Mouse (Mus musculus) bone marrow macrophage, adult 2 months (primary cell): ENCODE measurements around the gene Zfp932. TPM values are rescaled to one million over a fixed set of nuclear protein-coding genes. Genes with fewer than 3 reads are reported as not detected.
"Not testable (repeated sequence)": the region's sequence is repeated elsewhere in the genome, so short reads cannot be mapped to it uniquely, and the experiment has no call there.

Experiments used
- H3K27ac ChIP-seq: 2 replicates; pipeline ENCODE4 v1.5.1; 2012; ENCODE audit warnings: low read depth, low read length; ENCODE audit not compliant: insufficient read depth
- H3K4me1 ChIP-seq: 2 replicates; pipeline ENCODE4 v1.6.1; 2012; ENCODE audit warnings: low read length; ENCODE audit not compliant: control insufficient read depth, insufficient read depth
- H3K4me3 ChIP-seq: 2 replicates; pipeline ENCODE4 v1.5.1; 2012; ENCODE audit warnings: mild to moderate bottlenecking, low read length, moderate library complexity; ENCODE audit not compliant: insufficient read depth
- CTCF ChIP-seq: IDR thresholded peaks from 2 replicates; pipeline ENCODE4 v1.5.1; 2012; ENCODE audit warnings: low read depth, mild to moderate bottlenecking, low read length, moderate library complexity
- POLR2A ChIP-seq: IDR thresholded peaks from 2 replicates; pipeline ENCODE4 v1.6.1; 2012; ENCODE audit warnings: mild to moderate bottlenecking, low read depth, low read length, borderline replicate concordance
- polyA plus RNA-seq: library from polyadenylated mRNA; stranded (reverse); fragments of >200 nt; gene quantifications from 2 replicates; pipeline ENCODE4 v1.2.4, GENCODE M21; 2012; ENCODE audit not compliant: missing spikeins, insufficient read depth, insufficient read length

Gene Zfp932
- 13.6 and 20.8 TPM in 2 replicates for polyA plus RNA-seq

DNA sequence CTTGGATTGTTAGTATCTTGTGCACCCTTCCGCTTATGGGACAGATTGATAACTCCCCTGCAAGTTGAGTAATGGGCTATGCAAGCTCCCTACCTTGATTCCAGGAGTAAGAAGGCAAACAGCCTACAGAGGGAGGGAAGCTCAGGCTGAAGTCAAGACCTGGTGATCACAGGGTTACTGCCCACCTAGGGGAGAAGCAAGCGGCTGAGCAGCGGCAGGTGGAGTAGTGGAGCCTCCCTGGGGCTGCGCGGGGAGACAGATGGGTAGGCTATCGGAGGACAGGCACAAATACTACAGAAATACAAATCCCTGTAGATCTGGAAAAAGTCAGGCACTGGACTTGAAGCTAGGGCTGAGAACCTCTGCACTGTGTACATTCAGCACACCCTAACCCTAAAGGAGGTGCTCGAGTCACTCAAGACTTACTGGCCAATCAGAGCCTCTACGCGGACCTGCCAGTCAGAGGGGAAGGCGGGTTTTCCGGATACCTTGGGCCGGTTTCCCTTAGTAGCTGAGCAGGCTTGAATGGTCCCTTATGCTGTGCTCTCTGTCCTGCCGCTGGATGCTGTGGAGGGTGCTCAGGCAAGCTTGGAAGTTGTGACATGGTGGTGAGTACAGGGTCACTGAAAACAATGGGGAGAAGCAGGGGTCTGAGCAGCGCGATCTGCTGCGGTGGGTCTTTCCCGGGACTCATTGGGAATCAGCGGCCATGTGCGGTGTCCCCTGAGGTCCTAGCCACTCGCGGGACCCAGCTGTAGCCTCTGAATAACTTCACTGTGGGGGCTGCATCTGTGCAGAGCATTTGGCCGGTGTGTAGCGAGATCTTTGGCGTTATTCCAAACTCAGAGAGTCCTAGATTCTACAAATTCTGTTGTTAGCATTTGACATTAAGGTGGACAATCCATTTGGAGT, at the start of gene Zfp932:
TSS of gene Zfp932 (plus strand) at position 496 of the 912 bp plus-strand sequence.
- not testable (repeated sequence) for H3K4me1 ChIP-seq, H3K4me3 ChIP-seq, H3K27ac ChIP-seq

DNA sequence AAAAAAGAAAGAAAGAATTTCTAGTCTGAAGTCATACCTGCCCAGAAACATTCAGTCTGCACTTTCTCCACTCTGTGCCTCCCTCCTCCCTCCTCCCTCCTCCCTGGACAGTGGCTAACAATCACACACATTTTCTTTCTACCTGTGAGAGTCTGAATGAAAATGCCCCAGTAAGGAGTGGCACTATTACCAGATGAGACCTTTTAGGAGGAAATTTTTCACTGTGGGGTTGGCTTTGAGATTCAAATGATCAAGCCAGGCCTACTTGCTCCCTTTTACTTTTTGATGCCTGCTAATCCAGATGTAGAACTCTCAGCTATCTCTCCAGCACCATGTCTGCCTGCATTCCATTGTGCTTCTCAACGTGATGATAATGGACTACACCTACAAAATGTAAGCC, 46.0 kb upstream of the Zfp932 start:
- no peak overlapping the region for H3K4me3 ChIP-seq
- H3K4me1 ChIP-seq: no peaks in the 10 kb centered on the region
- TF ChIP-seq POLR2A (no peak), CTCF (no peak)
- H3K27ac ChIP-seq: no peak overlapping the region

DNA sequence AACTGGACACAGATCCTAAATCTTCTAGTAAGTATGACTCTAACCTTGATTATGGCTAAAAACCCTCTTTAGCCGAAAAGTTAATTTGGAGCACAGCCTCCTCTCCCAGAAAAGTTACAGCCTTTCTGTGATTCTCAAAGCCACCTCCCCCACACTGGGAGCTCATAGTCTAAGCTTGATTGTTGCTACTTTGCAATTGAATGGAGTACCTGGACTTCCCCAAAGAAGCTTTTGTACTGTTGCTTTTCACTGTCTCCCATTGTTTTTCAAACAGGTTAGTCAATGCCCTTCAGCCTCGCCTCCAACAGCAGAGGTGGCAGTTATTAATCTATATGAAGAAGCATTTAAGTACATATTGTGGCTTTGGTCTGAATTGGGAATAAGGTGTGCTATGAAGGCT, 15.6 kb upstream of the Zfp932 start:
- not testable (repeated sequence) for H3K4me3 ChIP-seq, H3K4me1 ChIP-seq, H3K27ac ChIP-seq

DNA sequence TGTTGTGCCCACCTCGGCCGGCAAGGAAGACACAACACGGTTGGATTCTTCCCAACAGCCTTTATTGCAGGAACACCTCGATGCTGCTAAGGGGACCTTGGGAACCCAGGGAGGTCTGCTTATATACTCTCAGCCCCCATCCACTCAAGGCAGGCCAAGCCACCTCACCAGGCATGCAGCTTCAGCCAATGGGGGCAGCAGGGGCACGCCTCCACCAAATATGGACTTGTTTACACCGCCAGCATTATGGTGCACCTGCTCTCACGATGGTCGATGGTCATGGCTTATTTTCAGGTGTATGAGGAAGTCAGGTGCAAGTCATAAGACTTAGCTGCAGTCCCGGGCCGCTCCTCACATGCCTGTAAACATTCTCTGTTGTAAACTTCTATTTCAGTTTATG, 860 bp upstream of the Zfp932 start:
- H3K4me3 ChIP-seq, H3K4me1 ChIP-seq, H3K27ac ChIP-seq: not testable (repeated sequence)

DNA sequence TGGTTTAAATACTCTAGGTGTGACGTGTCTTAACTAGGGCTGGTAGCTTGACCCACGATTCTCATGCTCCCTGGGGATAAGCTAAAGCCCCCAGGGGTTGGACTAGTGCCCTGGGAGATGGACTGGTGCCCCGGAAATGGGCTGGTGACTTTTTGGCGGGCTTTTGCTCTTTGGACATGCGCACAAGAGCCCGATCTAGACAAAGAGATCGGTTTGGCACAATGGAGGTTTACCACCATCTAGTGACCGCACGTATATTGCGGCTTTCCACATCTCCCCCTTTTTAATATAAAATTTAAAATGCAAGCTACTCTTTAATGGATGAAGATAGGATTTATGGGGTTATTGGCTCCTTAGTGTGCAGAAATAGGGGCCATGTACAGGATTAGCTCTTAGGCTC, 19.5 kb downstream of the Zfp932 start:
- not testable (repeated sequence) for H3K4me3 ChIP-seq, H3K27ac ChIP-seq, H3K4me1 ChIP-seq

DNA sequence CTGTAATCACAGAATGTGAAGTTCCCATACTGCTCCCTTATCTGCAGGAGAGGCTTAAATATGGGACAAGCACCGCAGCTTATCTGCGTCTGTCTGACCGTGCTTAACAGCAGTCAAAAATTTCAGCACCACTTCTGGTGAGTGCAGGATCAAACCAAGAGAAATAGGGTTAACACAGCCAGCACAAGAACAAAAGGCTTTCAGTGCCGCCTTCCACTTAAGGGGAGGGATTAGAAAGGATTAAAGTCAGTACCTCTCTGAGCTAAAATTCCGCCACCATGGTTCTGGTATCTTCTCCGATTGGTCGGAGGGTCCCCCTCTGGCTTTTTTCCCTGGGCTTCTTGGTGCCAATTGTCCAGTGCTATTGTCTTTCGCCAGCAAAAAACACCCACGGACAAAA, 27.0 kb downstream of the Zfp932 start:
- Histone ChIP-seq H3K4me3 (no peak overlapping the region), H3K4me1 (no peaks in the 10 kb centered on the region), H3K27ac (no peak overlapping the region)
- TF ChIP-seq CTCF: no peak
- no peak for TF ChIP-seq POLR2A

DNA sequence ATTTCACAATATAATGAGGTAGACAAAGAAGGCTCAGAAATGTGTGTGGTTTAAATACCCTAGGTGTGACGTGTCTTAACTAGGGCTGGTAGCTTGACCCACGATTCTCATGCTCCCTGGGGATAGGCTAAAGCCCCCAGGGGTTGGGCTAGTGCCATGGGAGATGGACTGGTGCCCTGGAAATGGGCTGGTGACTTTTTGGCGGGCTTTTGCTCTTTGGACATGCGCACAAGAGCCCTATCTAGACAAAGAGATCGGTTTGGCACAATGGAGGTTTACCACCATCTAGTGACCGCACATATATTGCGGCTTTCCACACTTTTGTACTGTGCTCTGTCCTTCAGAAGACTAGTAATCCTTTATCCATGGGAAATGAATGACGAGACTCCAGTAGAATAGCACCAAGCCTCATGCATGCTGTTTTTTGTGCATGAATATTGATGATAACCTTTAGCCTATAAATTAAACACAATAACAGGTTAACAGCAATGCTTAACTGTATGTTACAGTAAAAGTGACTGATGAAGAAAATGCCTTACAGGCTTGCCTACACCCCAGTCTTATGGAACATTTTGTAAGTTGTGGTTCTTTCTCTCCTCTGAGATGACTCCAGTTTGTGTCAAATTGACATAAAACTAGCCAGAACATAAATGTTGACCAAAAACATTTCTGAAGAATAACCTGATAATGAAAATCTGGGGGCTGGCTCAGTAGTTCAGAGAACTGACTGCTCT, 27.5 kb downstream of the Zfp932 start:
- not testable (repeated sequence) for H3K27ac ChIP-seq, H3K4me3 ChIP-seq, H3K4me1 ChIP-seq

DNA sequence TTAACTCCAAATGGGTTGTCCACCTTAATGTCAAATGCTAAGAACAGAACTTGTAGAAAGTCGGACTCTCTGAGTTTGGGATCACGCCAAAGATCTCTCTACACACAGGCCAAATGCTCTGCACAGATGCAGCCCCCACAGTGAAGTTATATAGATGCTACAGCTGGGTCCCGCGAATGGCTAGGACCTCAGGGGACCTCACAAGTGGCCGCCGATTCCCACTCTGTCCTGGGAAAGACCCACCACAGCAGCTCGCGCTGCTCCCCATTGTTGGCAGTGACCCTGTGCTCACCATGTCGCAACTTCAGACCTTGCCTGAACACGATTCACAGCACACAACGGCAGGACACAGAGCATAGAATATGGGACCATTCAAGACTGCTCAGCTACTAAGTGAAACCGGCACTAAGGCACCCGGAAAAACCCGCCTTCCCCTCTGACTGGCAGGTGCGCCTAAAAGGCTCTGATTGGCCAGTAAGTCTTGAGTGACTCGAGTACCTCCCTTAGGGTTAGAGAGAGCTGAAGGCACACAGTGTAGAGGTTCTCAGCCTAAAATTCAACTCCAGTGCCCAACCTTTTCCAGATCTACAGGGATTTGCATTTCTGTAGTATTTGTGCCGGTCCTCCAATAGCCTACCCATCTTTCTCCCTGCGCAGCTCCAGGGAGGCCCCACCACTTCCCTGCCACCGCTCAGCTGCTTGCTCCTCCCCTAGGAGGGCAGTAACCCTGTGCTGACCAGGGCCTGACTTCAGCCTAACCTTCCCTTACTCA, 61.5 kb downstream of the Zfp932 start:
- Histone ChIP-seq H3K4me1 (no peaks in the 10 kb centered on the region), H3K27ac (peak overlapping the region; percentile 60; the same call in 1 of the 2 replicates), H3K4me3 (peak overlapping the region; percentile 86)
- no peak for TF ChIP-seq POLR2A
- no peak for TF ChIP-seq CTCF

Other genes with a start within 250 kb of the Zfp932 start
- 10.5 and 12.2 TPM in 2 replicates for gene 4930522L14Rik, start 244.6 kb upstream of the Zfp932 start, polyA plus RNA-seq
- 10.5 and 13.2 TPM in 2 replicates for gene Gm15446, start 73.1 kb upstream of the Zfp932 start, polyA plus RNA-seq
- 5.3 and 8.8 TPM in 2 replicates for gene Gm17655, start 76.0 kb downstream of the Zfp932 start, polyA plus RNA-seq
- gene Gm35315, start 97.9 kb downstream of the Zfp932 start, polyA plus RNA-seq: 0.61 and 0.79 TPM in 2 replicates
- not detected in 2 replicates for gene Plcxd1, start 103.4 kb downstream of the Zfp932 start, polyA plus RNA-seq
- 26.0 and 29.1 TPM in 2 replicates for gene Gtpbp6, start 111.7 kb downstream of the Zfp932 start, polyA plus RNA-seq
- gene Zfp605, start 113.6 kb downstream of the Zfp932 start, polyA plus RNA-seq: 3.1 and 4.5 TPM in 2 replicates
- gene Chfr, start 139.3 kb downstream of the Zfp932 start, polyA plus RNA-seq: 42.3 and 42.5 TPM in 2 replicates
- gene Golga3, start 180.2 kb downstream of the Zfp932 start, polyA plus RNA-seq: 23.6 and 24.7 TPM in 2 replicates
- gene Ankle2, start 234.5 kb downstream of the Zfp932 start, polyA plus RNA-seq: 29.5 and 36.6 TPM in 2 replicates